Mouse (Mus musculus) testis, adult 2 months (tissue): ENCODE results near the gene Hoxa3.

Experiments
- CTCF ChIP-seq: fragments of 200-500 bp; IDR thresholded peaks from 2 replicates; pipeline ENCODE4 v1.5.1; 2012; ENCODE audit warnings: low read depth, mild to moderate bottlenecking, inconsistent platforms, low read length, moderate library complexity; ENCODE audit not compliant: control insufficient read depth, insufficient read depth, insufficient replicate concordance
- POLR2A ChIP-seq: fragments of 200-500 bp; IDR thresholded peaks from 2 replicates; pipeline ENCODE4 v1.6.1; 2012; ENCODE audit warnings: low read depth, mild to moderate bottlenecking, inconsistent platforms, low read length, moderate library complexity; ENCODE audit not compliant: control insufficient read depth

- TF ChIP-seq CTCF, result no peak
- TF ChIP-seq POLR2A, result no peak
These were observed 16.7 kb upstream of the Hoxa3 start for GRCm38 (mm10) chr6:52229558-52230416.
